30 mouse cellular contexts compared by ENCODE assay signal in the genomic region with DNA sequence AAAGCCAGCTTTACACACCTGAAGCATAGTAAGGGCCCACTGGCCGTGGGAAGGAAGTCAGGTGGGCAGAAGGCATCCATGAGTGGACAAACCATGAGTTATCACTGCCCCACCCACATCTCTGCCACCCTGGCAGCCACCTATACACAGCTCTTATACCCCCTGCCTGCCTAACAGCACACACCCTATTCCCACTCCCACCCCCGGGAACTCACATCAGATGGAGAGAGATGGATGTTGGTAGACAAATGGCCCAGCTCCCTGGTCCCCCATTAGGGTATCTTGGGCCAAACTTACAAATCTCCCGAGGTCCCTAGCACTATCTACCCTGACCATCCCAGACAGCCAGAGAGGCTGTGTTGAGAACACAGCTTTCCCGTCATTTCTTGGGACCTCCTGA. TPM values are rescaled to one million over a fixed set of nuclear protein-coding genes. Genes with fewer than 3 reads are reported as not detected.
"Had no signal": no experiment of that assay in that cellular context is flagged by ENCODE, and none has a peak within 500 bp of the region (broad histone marks: within the 10 kb centered on the region; RNA-seq: fewer than 3 reads in every experiment).

No protein-coding gene starts in this region.

- DNase-seq: heart, postnatal 10 days; heart, postnatal 14 days; heart, postnatal 36 days; heart, postnatal 4 days; kidney, adult 11 months; kidney, adult 18-20 months; kidney, adult 2 months; kidney, adult 8-10 months; kidney, adult 9 months; kidney, postnatal 10 days; kidney, postnatal 14 days; kidney, postnatal 25 days; kidney, postnatal 36 days; kidney, postnatal 4 days; layer of hippocampus, postnatal 36 days had no signal

- H3K27me3 ChIP-seq: hindbrain, embryonic 15.5 days had no signal

- H3K9me3 ChIP-seq: heart, embryonic 12.5 days; heart, embryonic 13.5 days; heart, embryonic 15.5 days; hindbrain, embryonic 10.5 days; hindbrain, embryonic 12.5 days; hindbrain, embryonic 13.5 days; hindbrain, embryonic 15.5 days; intestine, embryonic 15.5 days; kidney, embryonic 15.5 days had no signal

- H3K27ac ChIP-seq: heart, embryonic 13.5 days; heart, embryonic 15.5 days; hindbrain, embryonic 12.5 days; hindbrain, embryonic 13.5 days; hindbrain, embryonic 14.5 days; hindbrain, embryonic 15.5 days; hindbrain, postnatal 0 days; intestine, embryonic 15.5 days; kidney, embryonic 15.5 days; kidney, postnatal 0 days; layer of hippocampus, adult 2 months; left cerebral cortex, adult 2 months had no signal

- H3K36me3 ChIP-seq: heart, embryonic 12.5 days; heart, embryonic 13.5 days; heart, embryonic 15.5 days; hindbrain, embryonic 10.5 days; hindbrain, embryonic 12.5 days; hindbrain, embryonic 13.5 days; hindbrain, embryonic 15.5 days; intestine, embryonic 15.5 days; kidney, embryonic 15.5 days had no signal

- H3K4me3 ChIP-seq: heart, embryonic 12.5 days; heart, embryonic 13.5 days; heart, embryonic 15.5 days; hindbrain, embryonic 10.5 days; hindbrain, embryonic 12.5 days; hindbrain, embryonic 13.5 days; hindbrain, embryonic 15.5 days; intestine, embryonic 15.5 days; kidney, embryonic 15.5 days; layer of hippocampus, adult 2 months; left cerebral cortex, adult 2 months had no signal

RNA-seq across cellular contexts. Expression of a gene that starts 17.9 kb away (rescaled TPM):
- polyA plus RNA-seq: inflammation-experienced regulatory T-cells, adult 6 months had no signal
